Mouse (Mus musculus): ENCODE results near the gene Tanc1.

Tanc1 gene

GRCm38 (mm10) chr2:59612733-59613473 is 1.1 kb downstream of the Tanc1 start:
- no peak for DNase-seq (ENCODE audit: low spot score in 2 of 2)

DNA sequence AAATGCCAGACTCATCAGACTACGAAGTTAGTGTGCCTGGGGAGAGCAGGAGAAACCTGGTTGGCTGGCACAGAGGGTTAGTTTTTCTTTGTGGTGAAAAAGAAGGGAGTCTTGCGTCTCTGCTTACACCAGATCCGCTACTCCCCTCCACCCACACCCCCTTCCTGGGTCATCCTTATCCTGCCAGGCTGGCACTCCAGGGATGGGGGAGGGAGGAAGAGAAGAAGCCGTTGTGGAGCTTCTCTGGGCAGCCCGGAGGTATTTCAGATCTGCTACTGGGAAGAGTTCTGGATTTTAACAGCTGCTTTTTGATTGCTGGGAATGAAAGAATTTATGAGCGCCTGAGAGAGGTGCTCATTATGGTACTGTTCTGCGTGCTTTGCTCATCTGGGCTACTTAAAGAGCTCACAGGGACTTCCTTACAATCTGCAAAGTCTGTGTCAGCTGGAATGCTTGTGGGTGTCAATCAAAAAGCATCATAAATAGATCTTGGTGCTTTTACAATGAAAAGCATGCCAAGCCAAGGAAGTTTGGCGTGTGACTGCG is 1.7 kb downstream of the Tanc1 start:
- DNase-seq (ENCODE audit: low spot score in 2 of 2) = no peak

DNA sequence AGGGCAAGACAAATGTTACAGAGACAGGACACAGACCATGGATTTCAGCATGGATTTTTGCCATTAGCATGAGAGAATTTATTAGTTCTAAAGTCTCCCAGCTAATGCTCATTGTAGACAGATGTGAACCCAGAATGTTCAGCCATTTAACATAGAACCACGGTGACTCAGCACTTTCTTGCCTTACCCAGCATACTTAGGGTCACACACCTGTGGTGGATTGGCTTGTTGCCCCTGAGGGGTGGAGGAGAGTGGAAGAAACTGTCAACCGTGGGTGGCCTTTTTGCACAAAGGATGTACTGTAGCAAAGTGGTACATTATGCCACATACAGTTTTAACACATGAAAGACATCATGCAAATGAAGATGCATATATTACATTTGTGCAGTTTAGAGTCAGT is 5.0 kb downstream of the Tanc1 start:
- no peak for DNase-seq (ENCODE audit: low spot score in 2 of 2)

- no peak for DNase-seq (ENCODE audit: low spot score in 2 of 2)
These were observed 7.2 kb downstream of the Tanc1 start for GRCm38 (mm10) chr2:59618996-59619395.

GRCm38 (mm10) chr2:59620601-59621000 is 8.8 kb downstream of the Tanc1 start:
- DNase-seq (ENCODE audit: low spot score in 2 of 2) = no peak

- no peak for DNase-seq (ENCODE audit: low spot score in 2 of 2)
These were observed 10.8 kb downstream of the Tanc1 start for GRCm38 (mm10) chr2:59622514-59623139.

DNA sequence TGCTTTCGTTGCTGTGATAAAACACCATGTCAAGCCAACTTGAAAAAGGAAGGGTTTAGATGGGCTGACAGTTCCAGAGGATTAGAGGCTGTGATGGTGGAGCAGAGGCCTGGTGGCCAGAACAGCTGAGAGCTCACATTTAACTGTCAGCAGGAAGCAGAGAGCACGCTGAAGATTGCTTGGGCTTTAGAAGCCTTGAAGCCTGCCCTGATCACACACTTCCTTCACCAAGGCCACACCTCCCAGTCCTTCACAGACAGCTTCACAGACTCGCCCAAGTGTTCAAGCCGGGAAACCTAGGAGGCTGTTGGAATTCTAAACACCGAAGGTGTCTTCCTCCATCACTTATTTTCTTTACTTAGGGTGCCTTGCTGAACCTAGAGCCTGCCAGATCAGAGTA is 12.0 kb downstream of the Tanc1 start:
- no peak for DNase-seq (ENCODE audit: low spot score in 2 of 2)

GRCm38 (mm10) chr2:59625416-59625815 is 13.6 kb downstream of the Tanc1 start:
- no peak for DNase-seq (ENCODE audit: low spot score in 2 of 2)

GRCm38 (mm10) chr2:59625927-59626326 is 14.1 kb downstream of the Tanc1 start:
- DNase-seq (ENCODE audit: low spot score in 2 of 2) = no peak

DNA sequence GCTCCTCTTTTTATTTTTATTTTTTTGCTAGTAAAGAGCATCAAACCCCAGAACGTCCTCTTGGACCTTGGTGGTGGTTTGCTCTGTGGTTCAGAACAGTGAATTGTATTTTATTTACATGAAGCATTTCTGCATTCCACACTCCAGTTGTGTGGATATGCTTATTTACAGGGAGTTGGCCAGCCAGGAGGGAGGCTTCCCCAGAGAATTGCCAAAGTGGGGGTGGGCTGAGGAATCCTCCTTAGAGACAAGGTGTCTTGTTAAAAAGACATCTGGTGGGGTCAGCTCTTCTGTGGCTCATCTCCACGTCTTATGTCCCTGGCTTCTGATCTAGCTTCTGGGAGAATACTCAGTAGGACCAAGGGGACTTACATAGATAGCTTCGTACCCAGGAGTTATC is 14.6 kb downstream of the Tanc1 start:
- DNase-seq (ENCODE audit: low spot score in 2 of 2) = no peak

GRCm38 (mm10) chr2:59627502-59627901 is 15.7 kb downstream of the Tanc1 start:
- DNase-seq (ENCODE audit: low spot score in 2 of 2) = no peak

DNA sequence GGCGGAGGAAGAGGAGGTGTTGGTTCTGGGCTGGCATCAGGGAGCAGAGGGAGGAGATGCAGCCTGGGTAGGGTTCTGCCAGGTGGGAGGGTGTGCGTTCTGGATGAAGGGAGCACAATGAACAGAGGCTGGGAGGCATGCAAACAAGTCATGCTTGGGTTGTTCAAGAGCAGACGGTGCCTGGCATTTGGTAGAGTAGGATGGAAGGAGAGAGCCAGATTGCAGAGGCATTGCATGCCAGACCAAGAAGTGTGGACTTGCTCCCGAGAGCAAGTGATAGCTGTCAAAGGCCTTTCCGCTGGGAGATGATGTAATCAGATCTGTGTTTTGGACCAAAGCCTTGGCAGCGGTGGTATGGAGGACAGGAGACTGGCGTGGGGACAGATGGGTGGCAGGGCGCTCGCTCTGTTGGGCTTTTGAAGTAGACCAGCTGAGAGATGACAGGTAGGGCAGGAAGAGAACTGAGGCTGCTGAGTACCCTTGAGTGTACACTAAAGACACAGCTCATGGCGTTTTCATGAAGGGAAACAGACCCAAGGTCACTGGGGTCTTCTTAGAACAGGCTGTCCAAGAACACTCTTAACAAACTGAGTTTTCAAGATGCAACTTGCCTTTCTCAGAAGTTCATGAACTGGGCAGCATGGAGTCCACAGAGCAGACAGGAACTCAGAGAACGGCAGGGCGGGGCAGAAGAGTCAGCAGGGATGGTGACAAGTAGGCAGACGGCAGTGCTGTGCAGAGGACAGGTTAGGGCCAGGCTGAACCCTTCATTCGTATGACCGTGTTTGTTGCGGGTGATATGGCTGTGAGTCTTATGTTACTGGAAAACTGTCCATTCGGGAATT is 16.4 kb downstream of the Tanc1 start:
- DNase-seq (ENCODE audit: low spot score in 2 of 2) = no peak

DNA sequence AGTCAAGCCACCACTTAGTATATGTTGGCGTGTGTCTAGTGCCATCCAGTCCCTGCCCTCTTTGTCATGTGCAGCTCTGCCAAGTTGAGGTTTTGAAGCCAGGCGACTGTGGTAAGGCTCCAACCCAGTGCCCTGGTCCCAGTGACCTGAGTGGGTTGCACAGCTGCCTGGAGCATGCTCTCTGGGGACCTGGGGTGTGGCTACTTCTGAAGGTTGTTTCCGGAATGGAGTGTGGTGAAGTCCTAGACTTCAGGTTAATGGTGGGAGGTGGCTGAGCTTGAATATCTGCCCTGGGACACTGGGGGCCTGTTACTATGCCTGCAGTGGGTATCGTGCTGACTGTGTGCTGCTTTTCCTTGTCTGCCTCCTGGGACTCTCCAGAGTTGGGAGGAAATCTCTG is 18.0 kb downstream of the Tanc1 start:
- DNase-seq (ENCODE audit: low spot score in 2 of 2) = no peak

- DNase-seq (ENCODE audit: low spot score in 2 of 2) = no peak
These were observed 19.6 kb downstream of the Tanc1 start for GRCm38 (mm10) chr2:59631406-59631805.

DNA sequence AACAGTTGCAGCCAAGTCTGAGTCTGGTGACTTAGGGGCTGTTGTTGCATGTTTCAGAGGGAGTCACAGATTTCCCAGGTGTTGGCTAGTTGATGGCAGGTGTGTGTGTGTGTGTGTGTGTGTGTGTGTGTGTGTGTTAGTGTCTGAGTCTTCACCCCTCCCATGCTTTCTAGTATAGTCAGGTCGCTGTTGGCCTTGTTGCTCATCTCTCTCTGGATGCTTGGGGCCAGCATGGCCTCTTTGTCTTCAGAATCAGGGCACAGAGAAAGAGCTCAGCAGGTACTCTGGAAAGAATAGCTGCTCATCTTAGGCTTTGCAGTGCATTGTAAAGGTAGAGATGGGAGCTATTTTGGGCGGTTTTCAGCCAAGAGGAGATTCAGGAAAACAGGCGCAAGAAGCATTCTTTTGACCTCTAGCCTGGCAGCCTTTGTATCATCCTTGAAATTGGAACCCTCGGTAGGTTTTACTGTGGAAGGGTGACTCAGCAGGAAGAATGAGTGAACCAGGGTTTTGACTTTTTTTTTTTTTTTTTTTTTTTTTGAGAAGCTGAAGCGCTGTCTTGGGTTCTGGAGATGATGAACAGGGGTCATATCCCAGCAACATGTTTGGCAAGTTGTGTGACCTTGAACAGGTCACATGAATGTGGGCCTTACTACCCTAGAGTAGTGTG is 22.1 kb downstream of the Tanc1 start:
- no peak for DNase-seq (ENCODE audit: low spot score in 2 of 2)

GRCm38 (mm10) chr2:59637040-59637785 is 25.4 kb downstream of the Tanc1 start:
- DNase-seq (ENCODE audit: low spot score in 2 of 2) = no peak

GRCm38 (mm10) chr2:59642722-59643121 is 30.9 kb downstream of the Tanc1 start:
- DNase-seq (ENCODE audit: low spot score in 2 of 2) = no peak

DNA sequence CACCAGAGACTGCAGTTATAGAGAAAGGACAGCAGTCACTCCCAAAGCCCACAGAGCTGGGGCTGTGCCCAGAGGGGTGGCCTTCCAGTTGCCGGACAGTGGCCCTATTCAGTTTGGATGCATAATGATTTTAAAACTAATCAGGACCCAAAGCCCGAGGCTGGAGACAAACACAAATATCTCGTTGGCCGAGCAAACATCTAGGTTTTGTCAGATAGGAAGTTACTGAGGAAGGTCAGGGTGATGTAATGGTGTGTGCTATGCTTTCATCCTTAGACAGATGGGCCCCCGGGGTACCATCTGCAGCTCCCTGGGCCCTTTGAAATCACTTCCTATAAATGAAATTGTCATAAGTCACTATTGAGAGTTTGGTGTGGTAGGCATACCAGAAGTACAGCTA is 33.0 kb downstream of the Tanc1 start:
- no peak for DNase-seq (ENCODE audit: low spot score in 2 of 2)

- DNase-seq (ENCODE audit: low spot score in 2 of 2) = no peak
These were observed 33.7 kb downstream of the Tanc1 start for GRCm38 (mm10) chr2:59645515-59645914.

DNA sequence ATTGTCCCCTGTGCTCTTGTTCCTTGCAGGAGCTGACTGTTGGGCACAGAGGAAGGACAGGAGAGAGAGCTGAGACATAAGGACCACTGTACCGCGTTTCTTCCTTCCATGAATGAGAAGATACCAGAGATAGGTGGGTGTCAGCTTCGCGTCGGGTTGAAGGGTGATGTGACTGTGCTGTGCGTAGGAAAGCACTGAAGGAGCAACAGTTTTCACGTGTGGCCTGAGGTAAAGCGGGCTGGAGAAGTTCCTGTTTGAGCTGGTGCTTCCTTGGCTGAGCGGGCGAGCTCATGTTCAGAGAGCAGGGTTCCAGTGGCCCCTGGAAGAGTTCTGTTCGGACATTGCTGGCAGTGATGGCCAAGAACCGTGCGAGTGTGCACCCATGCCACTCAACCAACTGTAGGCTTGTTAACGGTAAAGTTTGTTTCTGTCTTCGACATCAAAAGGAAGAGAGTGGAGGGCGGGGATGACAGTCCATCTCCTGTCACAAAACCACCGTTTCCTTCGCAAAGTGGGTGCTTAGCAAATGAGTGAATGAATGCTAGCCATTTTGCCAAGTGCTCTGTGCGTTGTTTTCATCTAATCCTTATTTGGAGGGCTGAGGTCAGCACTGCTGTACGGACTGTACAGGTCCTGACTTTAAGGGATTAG is 35.0 kb downstream of the Tanc1 start:
- DNase-seq (ENCODE audit: low spot score in 2 of 2) = no peak

DNA sequence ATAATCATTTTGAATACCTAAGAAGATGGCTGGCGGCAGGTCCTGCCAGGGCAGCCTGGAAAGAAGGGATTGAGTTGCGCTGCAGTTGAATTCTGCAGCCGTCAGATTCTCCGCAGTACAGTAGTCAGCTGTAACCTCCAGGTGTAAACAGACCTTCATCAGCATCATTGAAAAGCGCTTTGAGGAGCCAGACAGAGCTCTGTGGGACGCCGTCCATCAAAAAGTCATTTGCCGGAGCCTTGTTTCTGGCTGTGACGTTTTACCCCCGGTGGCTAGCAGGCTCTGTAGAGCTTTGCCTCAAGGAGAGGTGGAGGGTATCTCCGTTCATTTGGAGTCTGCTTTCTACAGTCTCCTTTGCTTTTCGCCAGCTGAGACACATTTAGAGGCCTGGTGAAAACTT is 36.6 kb downstream of the Tanc1 start:
- DNase-seq (ENCODE audit: low spot score in 2 of 2) = no peak

Measured in right cerebral cortex, postnatal 36 days (tissue).